Mouse (Mus musculus) kidney, adult 2 months (tissue): ENCODE measurements around the gene Cdca7l.

Source experiments
- CTCF ChIP-seq: fragments of 200-500 bp; conservative IDR thresholded peaks from 2 replicates; pipeline ENCODE4 v1.5.1; 2011; ENCODE audit warnings: low read depth, mild to moderate bottlenecking, control low read depth, low read length, moderate library complexity, mixed read lengths; ENCODE audit not compliant: insufficient read depth, insufficient read length
- POLR2A ChIP-seq: fragments of 200-500 bp; IDR thresholded peaks from one replicate; pipeline ENCODE4 v1.6.1; 2011; ENCODE audit warnings: low read depth, low read length, control low read depth

DNA sequence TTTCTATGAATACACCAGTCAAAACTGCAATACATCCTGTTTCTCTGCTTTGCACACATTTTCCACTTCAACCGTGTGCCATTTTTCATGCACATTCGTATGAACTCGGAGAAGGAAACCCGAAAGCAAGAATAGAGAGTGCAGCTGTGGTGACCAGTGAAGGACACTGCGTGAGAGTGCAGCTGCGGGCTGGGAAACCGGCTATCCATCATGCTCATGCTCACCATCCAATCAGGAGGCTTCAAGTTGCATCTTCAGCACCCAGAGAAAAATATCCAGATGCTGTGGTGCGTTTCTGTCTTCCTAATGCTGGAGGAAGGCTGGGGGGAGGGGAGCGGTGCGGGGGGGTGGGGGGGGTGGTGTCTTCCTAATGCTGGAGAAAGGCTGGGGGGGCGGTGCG, 3.5 kb downstream of the Cdca7l start:
- TF ChIP-seq CTCF (no peak), POLR2A (no peak)
